Mouse (Mus musculus): Measurements from ENCODE around the gene Il6ra.

DNA sequence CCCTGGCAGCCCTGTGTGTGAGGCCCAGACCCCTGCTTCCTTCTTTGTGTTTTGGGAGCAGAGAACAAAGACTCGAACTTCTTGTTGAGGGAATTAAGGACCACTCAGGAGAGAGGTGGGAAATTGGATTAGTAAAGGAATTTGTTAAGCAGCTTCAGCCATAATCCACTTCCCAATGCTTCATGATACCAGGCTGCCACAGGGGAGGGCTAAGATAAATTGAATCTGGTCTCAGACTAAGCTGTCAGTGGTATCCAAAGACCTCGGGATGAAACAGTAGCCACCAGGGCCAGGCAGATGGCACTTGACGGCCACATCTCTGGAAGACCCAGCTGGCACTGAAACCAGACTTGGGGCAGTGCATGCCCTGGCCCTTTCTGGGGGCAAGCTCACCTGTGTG lies 34.5 kb downstream of the Il6ra start:
- TF ChIP-seq E2F4 (IDR thresholded peaks at IDR 0.05; ENCODE audit: insufficient read depth) (no peak), POLR2A (IDR thresholded peaks at IDR 0.05; ENCODE audit: insufficient read length, low read depth) (no peak), MAX (IDR thresholded peaks at IDR 0.05; ENCODE audit: low read depth) (no peak), USF1 (IDR thresholded peaks at IDR 0.05; ENCODE audit: low read depth) (no peak), TCF12 (IDR thresholded peaks at IDR 0.05; ENCODE audit: insufficient read depth, poor library complexity, severe bottlenecking) (no peak), CEBPB (IDR thresholded peaks at IDR 0.05; ENCODE audit: insufficient read depth, poor library complexity, severe bottlenecking) (no peak), MYOG (IDR thresholded peaks at IDR 0.05; ENCODE audit: control insufficient read depth in 1 of 3, insufficient read depth in 1 of 3, insufficient read length in 2 of 3, low read depth in 2 of 3) (no peak), REST (IDR thresholded peaks at IDR 0.05; ENCODE audit: insufficient read depth, insufficient read length) (no peak), MYOD1 (IDR thresholded peaks at IDR 0.05; ENCODE audit: control insufficient read depth in 1 of 3, insufficient read length in 2 of 3, low read depth in 2 of 3) (no peak)
